Mouse (Mus musculus): ENCODE results near the gene Pga5. TPM values are rescaled to one million over a fixed set of nuclear protein-coding genes. Genes with fewer than 3 reads are reported as not detected.
A peak's percentile ranks its signal among the peaks of the same experiment; 100 is the strongest.

Pga5 gene
- polyA plus RNA-seq, 1 experiment from 2014 or later, result not detected

- H3K4me2 ChIP-seq (replicated peaks), result no peak overlapping the region
- no peak overlapping the region for H3K9ac ChIP-seq
- H3K27me3 ChIP-seq, result no peaks in the 10 kb centered on the region
- ATAC-seq (ENCODE audit: low FRiP score), result no peak
- H3K9me3 ChIP-seq (replicated peaks), result no peaks in the 10 kb centered on the region
- no peak overlapping the region for H3K4me3 ChIP-seq
- H3K4me1 ChIP-seq, result no peaks in the 10 kb centered on the region
- H3K27ac ChIP-seq, result no peak overlapping the region
- H3K36me3 ChIP-seq, result no peaks in the 10 kb centered on the region
- 71% methylated on average over 8 of the region's 8 CpGs for WGBS
Measured at GRCm38 (mm10) chr19:10648156-10648555, 29.7 kb downstream of the Pga5 start.

GRCm38 (mm10) chr19:10645616-10646015 is 32.3 kb downstream of the Pga5 start:
- no peak overlapping the region for H3K4me3 ChIP-seq
- H3K4me1 ChIP-seq, result 0 out of 2 replicates have a peak, but pooled peaks cover under 1% of the 10 kb centered on the region
- H3K27ac ChIP-seq, result no peak overlapping the region
- H3K36me3 ChIP-seq, result no peaks in the 10 kb centered on the region
- H3K27me3 ChIP-seq, result no peaks in the 10 kb centered on the region
- ATAC-seq (ENCODE audit: low FRiP score), result no peak
- 91% methylated on average over 2 of the region's 2 CpGs for WGBS
- no peak overlapping the region for H3K9ac ChIP-seq
- no peaks in the 10 kb centered on the region for H3K9me3 ChIP-seq (replicated peaks)
- no peak overlapping the region for H3K4me2 ChIP-seq (replicated peaks)

DNA sequence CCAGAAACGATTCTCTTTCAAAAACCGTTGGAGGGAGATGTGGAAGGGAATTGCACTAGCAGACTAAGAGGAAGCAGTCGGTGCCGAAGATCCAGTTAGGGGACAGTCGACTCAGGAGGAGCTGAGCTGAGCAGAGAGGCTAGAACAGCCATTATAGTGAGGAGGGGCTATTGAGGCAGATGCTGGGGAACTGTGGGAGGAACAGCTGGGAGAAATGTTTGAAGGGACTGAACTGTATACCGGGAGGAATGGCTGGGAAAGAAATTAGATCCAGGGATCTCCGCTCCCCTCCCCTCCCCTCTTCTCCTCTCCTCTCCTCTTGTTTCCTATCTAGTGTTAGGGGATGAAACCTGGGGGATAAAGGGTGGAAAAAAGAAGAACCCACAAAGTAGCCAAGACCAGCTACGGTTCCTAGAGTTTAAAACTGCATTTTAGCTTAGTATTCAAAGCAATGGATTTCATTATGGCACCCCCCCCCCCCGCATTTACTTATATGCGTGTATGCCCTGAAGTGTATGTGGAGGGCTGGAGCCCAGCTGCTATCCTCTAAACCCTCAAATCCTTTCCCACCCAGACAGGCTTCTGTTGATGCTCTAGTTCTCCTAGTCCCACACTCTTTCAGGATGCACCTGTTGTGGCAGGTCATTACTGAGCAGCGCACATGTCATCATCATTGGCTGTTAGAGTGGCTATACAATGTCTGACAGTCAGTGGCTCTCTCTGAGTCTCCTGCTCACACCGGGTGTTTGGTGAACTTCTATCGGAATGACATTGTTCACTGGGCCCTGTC is 37.1 kb downstream of the Pga5 start:
- no peak for ATAC-seq (ENCODE audit: low FRiP score)
- Histone ChIP-seq H3K9ac (no peak overlapping the region), H3K4me3 (no peak overlapping the region), H3K9me3 (replicated peaks) (no peaks in the 10 kb centered on the region), H3K27me3 (peaks cover 2% of the 10 kb centered on the region; the same call in 1 of the 2 replicates), H3K27ac (no peak overlapping the region), H3K4me2 (replicated peaks) (no peak overlapping the region), H3K36me3 (no peaks in the 10 kb centered on the region), H3K4me1 (0 out of 2 replicates have a peak, but pooled peaks cover 2% of the 10 kb centered on the region)
- 52% methylated on average over 13 of the region's 13 CpGs for WGBS

DNA sequence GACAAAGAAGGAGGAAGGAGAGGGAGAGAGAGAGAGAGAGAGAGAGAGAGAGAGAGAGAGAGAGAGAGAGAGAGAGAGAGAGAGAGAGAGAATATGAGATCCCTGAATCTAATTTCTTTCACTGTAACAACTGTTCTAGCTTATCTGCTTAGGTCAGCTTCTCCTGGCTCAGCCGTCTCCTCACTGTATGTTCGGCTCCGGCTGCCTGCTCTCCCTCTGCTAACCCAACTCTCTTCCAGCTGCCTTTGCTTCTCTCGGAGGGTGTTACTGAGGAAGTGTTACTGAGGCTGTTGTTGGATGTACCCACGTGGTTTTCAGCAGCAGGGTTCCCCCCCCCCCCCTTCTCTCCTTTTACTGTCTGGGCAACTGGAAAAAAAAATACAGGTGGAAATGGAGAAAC is 37.8 kb downstream of the Pga5 start:
- no peak overlapping the region for H3K9ac ChIP-seq
- H3K9me3 ChIP-seq (replicated peaks), result no peaks in the 10 kb centered on the region
- peaks cover 5% of the 10 kb centered on the region for H3K4me1 ChIP-seq
- no peak for ATAC-seq (ENCODE audit: low FRiP score)
- no peak overlapping the region for H3K4me3 ChIP-seq
- WGBS, result 11% methylated on average over 5 of the region's 5 CpGs
- H3K27ac ChIP-seq, result no peak overlapping the region
- no peak overlapping the region for H3K4me2 ChIP-seq (replicated peaks)
- no peaks in the 10 kb centered on the region for H3K36me3 ChIP-seq
- H3K27me3 ChIP-seq, result peaks cover 9% of the 10 kb centered on the region; the same call in 1 of the 2 replicates

DNA sequence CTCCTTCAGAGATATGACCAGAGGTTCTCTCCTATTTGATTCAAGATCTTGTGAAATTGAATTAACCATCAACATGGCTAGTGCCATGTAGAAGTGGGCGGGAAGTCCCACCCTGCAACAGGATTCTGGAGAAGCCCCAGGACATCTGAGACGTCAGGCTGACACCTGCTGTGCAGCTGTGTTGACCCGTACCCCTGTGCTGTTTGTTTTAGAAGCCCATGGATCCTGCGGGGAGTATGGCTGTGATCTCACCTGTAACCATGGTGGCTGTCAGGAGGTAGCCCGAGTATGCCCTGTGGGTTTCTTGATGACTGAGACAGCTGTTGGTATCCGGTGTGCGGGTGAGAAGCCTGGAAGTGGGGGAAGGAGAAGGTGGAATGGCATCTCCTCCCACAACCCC is 40.0 kb downstream of the Pga5 start:
- H3K9ac ChIP-seq, result no peak overlapping the region
- WGBS, result 62% methylated on average over 7 of the region's 7 CpGs
- no peak for ATAC-seq (ENCODE audit: low FRiP score)

DNA sequence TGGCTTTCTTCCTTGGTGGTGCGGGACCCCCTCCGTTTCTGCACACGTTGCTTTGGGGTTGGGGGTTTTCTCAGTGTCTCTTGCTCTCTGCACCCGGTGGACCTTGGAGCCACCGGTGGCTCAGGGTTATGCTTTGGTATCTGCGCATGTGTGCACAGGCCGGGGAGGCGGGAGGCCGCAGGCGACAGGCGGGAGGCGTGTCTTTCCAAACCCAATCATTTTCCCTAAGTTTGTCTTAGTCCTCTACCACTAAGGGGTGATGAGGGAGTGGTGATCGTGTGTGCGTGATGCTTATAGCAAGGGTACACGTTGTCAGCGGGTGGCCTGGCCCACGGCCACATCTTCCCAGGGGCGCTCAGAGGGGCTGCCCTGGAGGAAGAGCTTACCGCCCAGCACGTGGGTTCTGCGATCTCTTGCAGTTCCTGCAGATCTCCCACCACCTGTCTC is 43.0 kb downstream of the Pga5 start:
- WGBS, result 3% methylated on average over 21 of the region's 21 CpGs
- peak overlapping the region; percentile 37 for H3K4me3 ChIP-seq
- peaks cover 15% of the 10 kb centered on the region for H3K36me3 ChIP-seq
- no peaks in the 10 kb centered on the region for H3K9me3 ChIP-seq (replicated peaks)
- H3K9ac ChIP-seq, result peak overlapping the region; percentile 60
- H3K4me1 ChIP-seq, result peaks cover 14% of the 10 kb centered on the region
- H3K27me3 ChIP-seq, result peaks cover 10% of the 10 kb centered on the region; the same call in 1 of the 2 replicates
- H3K4me2 ChIP-seq (replicated peaks), result peak overlapping the region; percentile 84
- ATAC-seq (ENCODE audit: low FRiP score), result peak; percentile 79
- no peak overlapping the region for H3K27ac ChIP-seq

More for the DNA sequence above, 40.0 kb downstream of the Pga5 start:
- no peak overlapping the region for H3K4me2 ChIP-seq (replicated peaks)
- no peaks in the 10 kb centered on the region for H3K36me3 ChIP-seq
- no peaks in the 10 kb centered on the region for H3K9me3 ChIP-seq (replicated peaks)
- H3K4me3 ChIP-seq, result no peak overlapping the region
- H3K27ac ChIP-seq, result no peak overlapping the region
- H3K27me3 ChIP-seq, result peaks cover 10% of the 10 kb centered on the region; the same call in 1 of the 2 replicates
- peaks cover 16% of the 10 kb centered on the region for H3K4me1 ChIP-seq

- Histone ChIP-seq H3K36me3 (peaks cover 21% of the 10 kb centered on the region), H3K9me3 (replicated peaks) (no peaks in the 10 kb centered on the region), H3K27ac (no peak within 1 kb of the TSS), H3K9ac (peak within 1 kb of the TSS; percentile 60), H3K4me1 (peaks cover 14% of the 10 kb centered on the region), H3K4me3 (peak within 1 kb of the TSS; percentile 37), H3K27me3 (peaks cover 10% of the 10 kb centered on the region; the same call in 1 of the 2 replicates), H3K4me2 (replicated peaks) (peak within 1 kb of the TSS; percentile 84)
- 1% methylated on average over 32 of the region's 32 CpGs for WGBS
- peak; percentile 87 for ATAC-seq (ENCODE audit: low FRiP score)
Measured at GRCm38 (mm10) chr19:10634106-10634871, 43.6 kb downstream of the Pga5 start, which contains the start of gene Vwce. Gene Vwce, plus strand, starts transcription at chr19:10634213.

Other genes starting within 250 kb of the Pga5 start
- gene Lrrc10b, start 220.6 kb downstream of the Pga5 start, polyA plus RNA-seq (2016; fragmentation: Nextera tagmentation; extraction: Ambion mirVana), result 1.4 and 1.7 TPM in 2 replicates
- 1.1 and 2.0 TPM in 2 replicates for gene Ppp1r32, start 195.1 kb downstream of the Pga5 start, polyA plus RNA-seq (2016; fragmentation: Nextera tagmentation; extraction: Ambion mirVana)
- gene Cpsf7, start 152.8 kb downstream of the Pga5 start, polyA plus RNA-seq (2016; fragmentation: Nextera tagmentation; extraction: Ambion mirVana), result 57.1 and 61.4 TPM in 2 replicates
- gene Sdhaf2, start 151.9 kb downstream of the Pga5 start, polyA plus RNA-seq (2016; fragmentation: Nextera tagmentation; extraction: Ambion mirVana), result 54.9 and 64.1 TPM in 2 replicates
- 49.1 and 56.6 TPM in 2 replicates for gene Tmem216, start 121.8 kb downstream of the Pga5 start, polyA plus RNA-seq (2016; fragmentation: Nextera tagmentation; extraction: Ambion mirVana)
- 15.8 and 16.3 TPM in 2 replicates for gene Cyb561a3, start 100.9 kb downstream of the Pga5 start, polyA plus RNA-seq (2016; fragmentation: Nextera tagmentation; extraction: Ambion mirVana)
- 43.8 and 52.4 TPM in 2 replicates for gene Tmem138, start 100.7 kb downstream of the Pga5 start, polyA plus RNA-seq (2016; fragmentation: Nextera tagmentation; extraction: Ambion mirVana)
- gene Ddb1, start 72.7 kb downstream of the Pga5 start, polyA plus RNA-seq (2016; fragmentation: Nextera tagmentation; extraction: Ambion mirVana), result 395 and 396 TPM in 2 replicates
- gene Tkfc, start 72.4 kb downstream of the Pga5 start, polyA plus RNA-seq (2016; fragmentation: Nextera tagmentation; extraction: Ambion mirVana), result 21.3 and 23.9 TPM in 2 replicates
- gene Vwce, start 43.9 kb downstream of the Pga5 start, polyA plus RNA-seq (2016; fragmentation: Nextera tagmentation; extraction: Ambion mirVana), result 0.48 and 0.74 TPM in 2 replicates
- gene Vps37c, start 10.7 kb upstream of the Pga5 start, polyA plus RNA-seq (2016; fragmentation: Nextera tagmentation; extraction: Ambion mirVana), result 36.6 and 37.5 TPM in 2 replicates
- 0.17 and 0.31 TPM in 2 replicates for gene Cd5, start 60.9 kb upstream of the Pga5 start, polyA plus RNA-seq (2016; fragmentation: Nextera tagmentation; extraction: Ambion mirVana)
- not detected in 2 replicates for gene Cd6, start 152.0 kb upstream of the Pga5 start, polyA plus RNA-seq (2016; fragmentation: Nextera tagmentation; extraction: Ambion mirVana)
- gene Slc15a3, start 161.7 kb upstream of the Pga5 start, polyA plus RNA-seq (2016; fragmentation: Nextera tagmentation; extraction: Ambion mirVana), result 0.26 and 0.51 TPM in 2 replicates
- 147 and 151 TPM in 2 replicates for gene Tmem132a, start 191.9 kb upstream of the Pga5 start, polyA plus RNA-seq (2016; fragmentation: Nextera tagmentation; extraction: Ambion mirVana)
- 46.0 and 46.2 TPM in 2 replicates for gene Tmem109, start 203.9 kb upstream of the Pga5 start, polyA plus RNA-seq (2016; fragmentation: Nextera tagmentation; extraction: Ambion mirVana)
- 37.3 and 37.7 TPM in 2 replicates for gene Prpf19, start 217.2 kb upstream of the Pga5 start, polyA plus RNA-seq (2016; fragmentation: Nextera tagmentation; extraction: Ambion mirVana)
- not detected in 2 replicates for gene Zp1, start 242.6 kb upstream of the Pga5 start, polyA plus RNA-seq (2016; fragmentation: Nextera tagmentation; extraction: Ambion mirVana)